Mouse (Mus musculus) urinary bladder, postnatal 36 days (tissue): ENCODE measurements around the gene Frmd8.

Experiments used
- DNase-seq, 2 experiments: peaks; one replicate each; pipeline ENCODE4 v3.0.0; 2022; ENCODE audit warnings: low spot score in 2 of 2, mixed read lengths in 1 of 2

The Frmd8 gene

GRCm38 (mm10) chr19:5838892-5839165 lies 36.2 kb downstream of the Frmd8 start:
- DNase-seq, result no peak

GRCm38 (mm10) chr19:5838136-5838891 lies 36.8 kb downstream of the Frmd8 start:
- no peak for DNase-seq

- no peak for DNase-seq
These were observed 37.5 kb downstream of the Frmd8 start for GRCm38 (mm10) chr19:5837606-5838005.

GRCm38 (mm10) chr19:5836941-5837572 lies 38.0 kb downstream of the Frmd8 start:
- no peak for DNase-seq

GRCm38 (mm10) chr19:5835922-5836430 lies 39.1 kb downstream of the Frmd8 start:
- DNase-seq, result no peak

GRCm38 (mm10) chr19:5835054-5835921 lies 39.8 kb downstream of the Frmd8 start:
- no peak for DNase-seq

GRCm38 (mm10) chr19:5834260-5834925 lies 40.7 kb downstream of the Frmd8 start:
- DNase-seq, result no peak

- no peak for DNase-seq
These were observed 41.6 kb downstream of the Frmd8 start for GRCm38 (mm10) chr19:5833287-5834100.

GRCm38 (mm10) chr19:5832326-5832725 lies 42.7 kb downstream of the Frmd8 start:
- DNase-seq, result no peak

- no peak for DNase-seq
These were observed 43.1 kb downstream of the Frmd8 start for GRCm38 (mm10) chr19:5831958-5832320.

GRCm38 (mm10) chr19:5831224-5831957 lies 43.7 kb downstream of the Frmd8 start:
- DNase-seq, result no peak

GRCm38 (mm10) chr19:5830776-5831175 lies 44.3 kb downstream of the Frmd8 start:
- DNase-seq, result no peak

- no peak for DNase-seq
These were observed 45.0 kb downstream of the Frmd8 start for GRCm38 (mm10) chr19:5829958-5830615.

GRCm38 (mm10) chr19:5828905-5829304 lies 46.2 kb downstream of the Frmd8 start:
- no peak for DNase-seq

- DNase-seq, result no peak
These were observed 46.9 kb downstream of the Frmd8 start for GRCm38 (mm10) chr19:5828155-5828554.

GRCm38 (mm10) chr19:5827456-5828154 lies 47.5 kb downstream of the Frmd8 start:
- no peak for DNase-seq

GRCm38 (mm10) chr19:5827044-5827443 lies 48.0 kb downstream of the Frmd8 start:
- DNase-seq, result no peak

GRCm38 (mm10) chr19:5826731-5827002 lies 48.4 kb downstream of the Frmd8 start:
- no peak for DNase-seq

- DNase-seq, result no peak
These were observed 49.0 kb downstream of the Frmd8 start for GRCm38 (mm10) chr19:5825901-5826730.
